Comparison of ENCODE assay signal across 7 mouse cellular contexts in genomic region chr5:92505402-92505865, GRCm38 (mm10). TPM values are rescaled to one million over a fixed set of nuclear protein-coding genes. Genes with fewer than 3 reads are reported as not detected.
DNase-seq lines count a peak whose midpoint lies in the region; ATAC-seq lines count a peak whose summit lies in the region.

No protein-coding gene starts in this region.

- DNase-seq in adrenal gland, adult 8-10 months, result peak; percentile 95
- DNase-seq in embryo, embryonic 9.5 days (ENCODE audit: extremely low spot score), result peak; percentile 92
- DNase-seq in kidney, adult 11 months, result peak; percentile 94
- peak; percentile 93 for DNase-seq in limb, embryonic 10.5 days (ENCODE audit: low spot score)
- DNase-seq in spleen, adult 12 weeks (ENCODE audit: low spot score), result peak; percentile 81

- under 1% methylated on average over 48 of the region's 48 CpGs for WGBS in limb, embryonic 10.5 days
- WGBS in midbrain, embryonic 13.5 days, result 1% methylated on average over 48 of the region's 48 CpGs

- peak; percentile 76 for ATAC-seq in granulocyte monocyte progenitor cell, adult 5-6 weeks (replicated peaks; ENCODE audit: poor library complexity, severe bottlenecking)
- peak; percentile 97 for ATAC-seq in midbrain, embryonic 13.5 days

- H3K9ac ChIP-seq in midbrain, embryonic 13.5 days (replicated peaks), result peak overlapping the region; percentile 90

- H3K4me3 ChIP-seq in limb, embryonic 10.5 days, result peak overlapping the region; percentile 92
- peak overlapping the region; percentile 64 for H3K4me3 ChIP-seq in midbrain, embryonic 13.5 days (replicated peaks)

- peaks cover 28% of the 10 kb centered on the region for H3K4me1 ChIP-seq in limb, embryonic 10.5 days
- H3K4me1 ChIP-seq in midbrain, embryonic 13.5 days (replicated peaks), result peaks cover 27% of the 10 kb centered on the region

- peak overlapping the region; percentile 96 for H3K27ac ChIP-seq in limb, embryonic 10.5 days
- peak overlapping the region; percentile 97 for H3K27ac ChIP-seq in midbrain, embryonic 13.5 days

- H3K4me2 ChIP-seq in midbrain, embryonic 13.5 days (replicated peaks), result peak overlapping the region; percentile 68

- H3K27me3 ChIP-seq in limb, embryonic 10.5 days (ENCODE audit: low read depth, poor library complexity, severe bottlenecking), result no peaks in the 10 kb centered on the region
- H3K27me3 ChIP-seq in midbrain, embryonic 13.5 days, result no peaks in the 10 kb centered on the region

- H3K9me3 ChIP-seq in limb, embryonic 10.5 days (replicated peaks), result no peaks in the 10 kb centered on the region
- no peaks in the 10 kb centered on the region for H3K9me3 ChIP-seq in midbrain, embryonic 13.5 days

- H3K36me3 ChIP-seq in limb, embryonic 10.5 days, result no peaks in the 10 kb centered on the region
- no peaks in the 10 kb centered on the region for H3K36me3 ChIP-seq in midbrain, embryonic 13.5 days

RNA-seq across cellular contexts. Expression of gene Scarb2, which starts 1.2 kb away (rescaled TPM):
- 10 to 100 TPM; 66.0 to 88.0 (median 76.6) TPM for total RNA-seq in adrenal gland, adult 8-10 months (2022)
- total RNA-seq in granulocyte monocyte progenitor cell, adult 5-6 weeks (2014; fragmentation: Nextera tagmentation), result 17.2 and 20.9 TPM in 2 replicates
- 41.2 and 43.1 TPM in 2 replicates for total RNA-seq in granulocyte monocyte progenitor cell, adult 5-6 weeks (2017)
- polyA plus RNA-seq in limb, embryonic 10.5 days (2016; fragmentation: Nextera tagmentation; extraction: Ambion mirVana), result 5.7 and 7.2 TPM in 2 replicates
- polyA plus RNA-seq in midbrain, embryonic 13.5 days (2015; fragmentation: Nextera tagmentation; extraction: Ambion mirVana), result 21.0 and 21.8 TPM in 2 replicates

RNA-seq across cellular contexts. Expression of gene Fam47e, which starts 49.4 kb away (rescaled TPM):
- total RNA-seq in adrenal gland, adult 8-10 months (2022), result not detected
- total RNA-seq in granulocyte monocyte progenitor cell, adult 5-6 weeks (2014; fragmentation: Nextera tagmentation), result not detected in 2 replicates
- not detected in 2 replicates for total RNA-seq in granulocyte monocyte progenitor cell, adult 5-6 weeks (2017)
- not detected in 2 replicates for polyA plus RNA-seq in limb, embryonic 10.5 days (2016; fragmentation: Nextera tagmentation; extraction: Ambion mirVana)
- not detected in 2 replicates for polyA plus RNA-seq in midbrain, embryonic 13.5 days (2015; fragmentation: Nextera tagmentation; extraction: Ambion mirVana)

Comparison
In these comparisons a context has a peak if more than half of its experiments do, and no peak if none do; other contexts are left out.
1. Peak in every context shown above with its lines: DNase-seq, ATAC-seq, H3K4me3 ChIP-seq and H3K27ac ChIP-seq.